Mouse (Mus musculus): ENCODE results near the gene Rap1b.

Gene Rap1b

GRCm38 (mm10) chr10:117770286-117771130, 75.3 kb downstream of the Rap1b start:
- DNase-seq (ENCODE audit: low read depth, low spot score), result no peak

- no peak for DNase-seq (ENCODE audit: low read depth, low spot score)
Observed at GRCm38 (mm10) chr10:117769541-117770285, 76.1 kb downstream of the Rap1b start.

- no peak for DNase-seq (ENCODE audit: low read depth, low spot score)
Observed at GRCm38 (mm10) chr10:117768141-117768440, 77.7 kb downstream of the Rap1b start.

GRCm38 (mm10) chr10:117767286-117768140, 78.3 kb downstream of the Rap1b start:
- DNase-seq (ENCODE audit: low read depth, low spot score), result no peak

- DNase-seq (ENCODE audit: low read depth, low spot score), result no peak
Observed at GRCm38 (mm10) chr10:117766896-117767160, 79.0 kb downstream of the Rap1b start.

GRCm38 (mm10) chr10:117766111-117766895, 79.5 kb downstream of the Rap1b start:
- no peak for DNase-seq (ENCODE audit: low read depth, low spot score)

GRCm38 (mm10) chr10:117765116-117765894, 80.5 kb downstream of the Rap1b start:
- DNase-seq (ENCODE audit: low read depth, low spot score), result no peak

- DNase-seq (ENCODE audit: low read depth, low spot score), result no peak
Observed at GRCm38 (mm10) chr10:117764598-117764997, 81.2 kb downstream of the Rap1b start.
